Mouse (Mus musculus): ENCODE results near the gene Ttll1. TPM values are rescaled to one million over a fixed set of nuclear protein-coding genes. Genes with fewer than 3 reads are reported as not detected.
"Not testable (repeated sequence)": the region's sequence is repeated elsewhere in the genome, so short reads cannot be mapped to it uniquely, and the experiment has no call there.

Ttll1 gene
- total and polyA plus RNA-seq, 2 experiments = 1.0 to 2.1 TPM

DNA sequence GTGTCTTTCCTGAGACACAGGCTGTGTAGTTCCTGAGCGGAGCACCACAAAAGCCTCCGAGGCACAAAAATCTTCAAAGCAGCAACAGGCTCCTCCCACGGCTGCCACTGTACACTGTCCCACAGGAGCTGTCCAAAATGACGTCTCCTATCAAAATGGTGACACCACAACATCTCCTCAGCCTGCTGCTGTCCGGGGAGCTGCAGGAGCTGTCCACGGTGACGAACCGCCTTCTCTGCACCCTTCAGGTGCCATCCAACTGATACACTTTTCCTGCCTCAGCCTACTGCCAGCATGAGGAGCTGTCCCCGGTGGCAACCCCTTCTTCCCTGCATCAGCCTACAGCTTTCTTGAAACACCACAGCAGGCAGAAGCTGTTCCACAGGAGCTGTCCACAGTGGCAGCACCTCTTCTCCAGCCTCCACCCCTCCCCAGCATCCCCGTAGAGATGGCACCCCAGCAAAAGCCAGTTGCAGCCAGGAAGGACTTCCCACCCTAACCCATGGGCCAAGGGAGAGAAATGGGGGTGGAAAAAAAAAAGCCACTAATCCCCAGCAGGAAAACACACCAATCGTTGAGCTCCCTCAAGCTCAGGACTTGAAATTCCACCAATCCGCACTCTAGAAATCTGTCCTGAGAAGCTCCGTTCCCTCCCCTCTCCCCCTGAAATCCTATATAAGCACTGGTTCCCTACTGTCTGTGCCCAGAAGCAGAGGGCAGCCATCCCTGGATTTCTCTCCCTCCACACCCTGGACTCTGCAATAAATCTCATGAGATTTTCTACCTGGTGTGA, 2.0 kb upstream of the Ttll1 start:
- Histone ChIP-seq H3K27me3 (ENCODE audit: control insufficient read depth, insufficient read depth, low read length) (no peaks in the 10 kb centered on the region), H3K79me2 (ENCODE audit: control insufficient read depth, insufficient read depth, low read length) (no peaks in the 10 kb centered on the region), H3K36me3 (ENCODE audit: control insufficient read depth, insufficient read depth, low read length) (no peaks in the 10 kb centered on the region), H3K4me3 (ENCODE audit: insufficient read depth, low read depth, low read length) (no peak overlapping the region), H3K27ac (replicated peaks; ENCODE audit: insufficient read depth, low read depth, low read length) (no peak overlapping the region), H3K9ac (ENCODE audit: low read depth, low read length) (no peak overlapping the region), H3K4me1 (ENCODE audit: control insufficient read depth, insufficient read depth, low read length) (no peaks in the 10 kb centered on the region)
- no peak for TF ChIP-seq CTCF (IDR thresholded peaks at IDR 0.05; ENCODE audit: low read depth, low read length)
- no peak for TF ChIP-seq POLR2A (IDR thresholded peaks at IDR 0.05; ENCODE audit: extremely low read depth, insufficient read depth, low read length)
- 62% methylated on average over 13 of the region's 13 CpGs for WGBS
- no peak for DNase-seq (ENCODE audit: extremely low read depth, low read depth, low spot score)

DNA sequence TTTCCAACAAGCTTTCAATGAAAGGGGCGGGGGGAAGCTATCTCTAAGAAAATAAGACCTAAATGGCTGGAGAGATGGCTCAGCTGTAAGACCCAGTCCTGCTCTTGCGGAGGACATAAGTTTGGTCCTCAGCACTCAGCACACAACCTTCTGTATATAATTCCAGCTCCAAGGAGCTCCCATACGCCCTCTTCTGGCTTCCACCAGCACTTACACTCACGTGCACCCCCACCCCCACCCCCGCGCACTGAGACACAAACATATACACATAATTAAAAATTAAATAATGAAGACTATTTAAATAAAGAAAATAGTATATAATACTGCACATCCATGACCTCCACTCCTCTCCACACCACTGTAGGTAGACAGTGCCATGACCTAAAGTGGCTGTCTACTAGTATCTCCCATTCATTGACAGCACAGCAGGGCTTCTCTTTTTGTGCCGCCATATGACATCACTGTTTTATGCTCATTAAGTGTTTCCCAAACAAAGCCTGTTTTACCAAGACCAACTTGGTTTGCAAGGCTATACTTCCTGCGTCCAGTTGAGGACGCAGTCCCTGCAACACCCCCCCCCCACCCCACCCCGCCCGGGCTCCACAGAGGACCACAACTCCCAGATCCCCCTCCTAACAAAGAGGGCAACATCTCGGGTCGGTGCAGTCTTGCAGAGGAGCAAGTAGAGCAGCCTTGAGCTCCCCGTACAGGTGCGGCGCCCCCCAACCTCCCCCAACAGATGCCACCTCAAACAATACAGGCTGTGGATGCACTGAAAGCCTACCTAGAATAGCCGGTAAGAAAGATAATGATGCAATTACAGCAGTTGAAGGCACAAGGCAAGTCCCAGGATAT, 516 bp downstream of the Ttll1 start:
- 31% methylated on average over 17 of the region's 17 CpGs for WGBS
- peak overlapping the region; percentile 38 for H3K4me3 ChIP-seq (ENCODE audit: insufficient read depth, low read depth, low read length)
- no peaks in the 10 kb centered on the region for H3K79me2 ChIP-seq (ENCODE audit: control insufficient read depth, insufficient read depth, low read length)
- DNase-seq (ENCODE audit: extremely low read depth, low read depth, low spot score) = no peak
- no peak for TF ChIP-seq POLR2A (IDR thresholded peaks at IDR 0.05; ENCODE audit: extremely low read depth, insufficient read depth, low read length)
- TF ChIP-seq CTCF (IDR thresholded peaks at IDR 0.05; ENCODE audit: low read depth, low read length) = no peak
- H3K4me1 ChIP-seq (ENCODE audit: control insufficient read depth, insufficient read depth, low read length) = no peaks in the 10 kb centered on the region
- H3K36me3 ChIP-seq (ENCODE audit: control insufficient read depth, insufficient read depth, low read length) = no peaks in the 10 kb centered on the region
- no peak overlapping the region for H3K27ac ChIP-seq (replicated peaks; ENCODE audit: insufficient read depth, low read depth, low read length)
- no peaks in the 10 kb centered on the region for H3K27me3 ChIP-seq (ENCODE audit: control insufficient read depth, insufficient read depth, low read length)
- H3K9ac ChIP-seq (ENCODE audit: low read depth, low read length) = peak overlapping the region; percentile 48

DNA sequence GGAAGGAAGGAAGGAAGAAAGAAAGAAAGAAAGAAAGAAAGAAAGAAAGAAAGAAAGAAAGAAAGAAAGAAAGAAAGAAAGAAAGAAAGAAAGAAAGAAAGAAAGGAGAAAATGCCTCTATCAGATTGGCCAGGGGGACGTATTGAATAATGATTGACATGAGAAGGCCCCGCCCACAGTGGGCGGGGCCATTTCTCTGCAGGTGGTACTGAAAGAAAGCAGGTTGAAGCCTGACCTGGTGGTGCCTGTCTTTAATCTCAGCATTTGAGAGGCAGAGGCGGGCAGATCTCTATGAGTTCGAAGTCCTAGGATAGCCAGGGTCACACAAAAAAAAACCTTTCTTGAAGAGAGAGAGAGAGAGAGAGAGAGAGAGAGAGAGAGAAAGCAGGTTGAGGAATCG, 9.2 kb downstream of the Ttll1 start:
- H3K36me3 ChIP-seq (ENCODE audit: control insufficient read depth, insufficient read depth, low read length); DNase-seq (ENCODE audit: extremely low read depth, low read depth, low spot score): not testable (repeated sequence)
- WGBS = 73% methylated on average over 6 of the region's 6 CpGs

DNA sequence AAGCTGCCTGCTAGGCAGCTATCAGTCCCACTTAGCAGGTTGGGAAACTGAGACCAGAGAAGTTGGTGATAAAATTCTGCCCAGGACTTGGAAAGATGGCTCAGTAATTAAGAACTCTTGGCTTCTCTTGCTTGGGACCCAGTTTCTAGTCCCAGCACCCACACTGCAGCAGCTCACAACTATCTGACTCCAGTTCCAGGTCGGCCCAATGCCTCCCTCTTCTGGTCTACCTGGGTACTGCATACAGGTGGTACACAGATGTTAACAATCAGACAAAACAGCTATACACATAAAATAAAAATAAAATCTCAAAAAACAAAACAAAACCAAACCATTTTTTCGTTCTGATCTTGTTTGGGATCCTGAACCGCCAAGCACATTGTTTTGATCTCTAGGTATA, 10.3 kb downstream of the Ttll1 start:
- no peak overlapping the region for H3K4me3 ChIP-seq (ENCODE audit: insufficient read depth, low read depth, low read length)
- WGBS = 61% methylated on average over 3 of the region's 3 CpGs
- H3K36me3 ChIP-seq (ENCODE audit: control insufficient read depth, insufficient read depth, low read length) = no peaks in the 10 kb centered on the region
- H3K4me1 ChIP-seq (ENCODE audit: control insufficient read depth, insufficient read depth, low read length) = no peaks in the 10 kb centered on the region
- no peak overlapping the region for H3K9ac ChIP-seq (ENCODE audit: low read depth, low read length)
- no peaks in the 10 kb centered on the region for H3K79me2 ChIP-seq (ENCODE audit: control insufficient read depth, insufficient read depth, low read length)
- TF ChIP-seq POLR2A (IDR thresholded peaks at IDR 0.05; ENCODE audit: extremely low read depth, insufficient read depth, low read length) = no peak
- peak; percentile 78 for TF ChIP-seq CTCF (IDR thresholded peaks at IDR 0.05; ENCODE audit: low read depth, low read length)
- H3K27me3 ChIP-seq (ENCODE audit: control insufficient read depth, insufficient read depth, low read length) = no peaks in the 10 kb centered on the region
- peak; percentile 8 for DNase-seq (ENCODE audit: extremely low read depth, low read depth, low spot score)
- no peak overlapping the region for H3K27ac ChIP-seq (replicated peaks; ENCODE audit: insufficient read depth, low read depth, low read length)

More for the DNA sequence above, 9.2 kb downstream of the Ttll1 start:
- H3K9ac ChIP-seq (ENCODE audit: low read depth, low read length); H3K79me2 ChIP-seq (ENCODE audit: control insufficient read depth, insufficient read depth, low read length); H3K27me3 ChIP-seq (ENCODE audit: control insufficient read depth, insufficient read depth, low read length); H3K27ac ChIP-seq (replicated peaks; ENCODE audit: insufficient read depth, low read depth, low read length); H3K4me1 ChIP-seq (ENCODE audit: control insufficient read depth, insufficient read depth, low read length); H3K4me3 ChIP-seq (ENCODE audit: insufficient read depth, low read depth, low read length): not testable (repeated sequence)

DNA sequence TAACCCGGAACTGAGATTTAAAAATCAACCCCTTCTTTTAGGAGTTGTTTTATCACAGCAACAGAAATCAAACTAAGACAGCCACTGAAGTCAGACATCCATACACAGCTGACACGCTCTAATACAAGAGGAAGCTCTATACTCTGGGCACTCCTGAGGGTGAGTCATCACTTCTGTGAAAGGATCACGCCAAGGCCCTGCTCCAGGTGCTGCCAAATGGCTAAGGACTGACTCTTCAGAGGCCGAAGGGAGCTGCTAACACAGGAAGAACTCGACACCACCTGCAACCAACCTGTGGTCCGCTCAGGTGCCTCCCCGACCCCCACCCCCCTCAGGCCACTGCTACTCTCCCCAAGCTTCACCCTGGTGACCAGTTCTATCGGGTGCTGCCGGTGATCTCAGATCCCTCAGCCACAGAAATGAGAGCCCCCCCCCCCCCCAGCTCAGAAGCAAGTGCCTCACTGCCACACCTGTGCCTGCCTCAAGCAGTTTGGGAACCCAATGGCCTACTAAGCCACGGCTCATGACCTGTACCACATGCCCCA, 11.4 kb downstream of the Ttll1 start:
- no peak for DNase-seq (ENCODE audit: extremely low read depth, low read depth, low spot score)
- no peaks in the 10 kb centered on the region for H3K27me3 ChIP-seq (ENCODE audit: control insufficient read depth, insufficient read depth, low read length)
- no peak overlapping the region for H3K9ac ChIP-seq (ENCODE audit: low read depth, low read length)
- H3K4me3 ChIP-seq (ENCODE audit: insufficient read depth, low read depth, low read length) = no peak overlapping the region
- WGBS = 94% methylated on average over 10 of the region's 10 CpGs
- TF ChIP-seq CTCF (IDR thresholded peaks at IDR 0.05; ENCODE audit: low read depth, low read length) = no peak
- TF ChIP-seq POLR2A (IDR thresholded peaks at IDR 0.05; ENCODE audit: extremely low read depth, insufficient read depth, low read length) = no peak
- H3K79me2 ChIP-seq (ENCODE audit: control insufficient read depth, insufficient read depth, low read length) = no peaks in the 10 kb centered on the region
- H3K27ac ChIP-seq (replicated peaks; ENCODE audit: insufficient read depth, low read depth, low read length) = no peak overlapping the region
- no peaks in the 10 kb centered on the region for H3K4me1 ChIP-seq (ENCODE audit: control insufficient read depth, insufficient read depth, low read length)
- H3K36me3 ChIP-seq (ENCODE audit: control insufficient read depth, insufficient read depth, low read length) = no peaks in the 10 kb centered on the region

Data from liver, adult 2 months (tissue).